Mouse (Mus musculus) spleen, adult 2 months (tissue): ENCODE measurements at regions not wholly inside any gene's neighbourhood (a gene's known extent, or its start where the extent isn't known, plus 50 kb on each side); places are given as distances from the start of the nearest gene placed in this dataset.

ENCODE experiments used
- DNase-seq, 2 experiments: peaks; one replicate each; pipeline versions ENCODE4 v3.0.0 to v3.0.0-alpha.2; 2012 to 2021; ENCODE audit warnings: low spot score in 2 of 2, low read depth in 1 of 2
- H3K27ac ChIP-seq: fragments of 200-500 bp; 2 replicates; pipeline ENCODE4 v1.5.1; 2012; ENCODE audit warnings: low read length, inconsistent platforms; ENCODE audit not compliant: insufficient read depth
- H3K27me3 ChIP-seq: fragments of 200-500 bp; 2 replicates; pipeline ENCODE4 v1.6.1; 2012; ENCODE audit warnings: mild to moderate bottlenecking, moderate library complexity, low read length, inconsistent platforms; ENCODE audit not compliant: control insufficient read depth, insufficient read depth
- H3K36me3 ChIP-seq: fragments of 200-500 bp; 2 replicates; pipeline ENCODE4 v1.6.1; 2012; ENCODE audit warnings: mild to moderate bottlenecking, low read length, inconsistent platforms; ENCODE audit not compliant: control insufficient read depth, insufficient read depth
- H3K4me1 ChIP-seq: fragments of 200-500 bp; 2 replicates; pipeline ENCODE4 v1.6.1; 2011; ENCODE audit warnings: inconsistent platforms; ENCODE audit not compliant: control insufficient read depth, insufficient read depth, insufficient read length
- H3K4me3 ChIP-seq: fragments of 200-500 bp; 2 replicates; pipeline ENCODE4 v1.5.1; 2011; ENCODE audit warnings: mild to moderate bottlenecking, inconsistent platforms; ENCODE audit not compliant: insufficient read depth, insufficient read length; ENCODE audit errors: extremely low read depth
- CTCF ChIP-seq: fragments of 200-500 bp; IDR thresholded peaks from 2 replicates; pipeline ENCODE4 v1.5.1; 2011; ENCODE audit warnings: mild to moderate bottlenecking, inconsistent platforms; ENCODE audit not compliant: insufficient read depth, insufficient read length, insufficient replicate concordance; ENCODE audit errors: extremely low read depth
- POLR2A ChIP-seq: fragments of 200-500 bp; IDR thresholded peaks from 2 replicates; pipeline ENCODE4 v1.6.1; 2011; ENCODE audit warnings: low read depth, low read length, inconsistent platforms
- WGBS: fragments of 180-500 bp; shearing (Covaris S2); methylation state at CpG from one replicate; pipeline ENCODE4 v1.1.7; 2018; 5-methylcytosine and 5-hydroxymethylcytosine counted together

DNA sequence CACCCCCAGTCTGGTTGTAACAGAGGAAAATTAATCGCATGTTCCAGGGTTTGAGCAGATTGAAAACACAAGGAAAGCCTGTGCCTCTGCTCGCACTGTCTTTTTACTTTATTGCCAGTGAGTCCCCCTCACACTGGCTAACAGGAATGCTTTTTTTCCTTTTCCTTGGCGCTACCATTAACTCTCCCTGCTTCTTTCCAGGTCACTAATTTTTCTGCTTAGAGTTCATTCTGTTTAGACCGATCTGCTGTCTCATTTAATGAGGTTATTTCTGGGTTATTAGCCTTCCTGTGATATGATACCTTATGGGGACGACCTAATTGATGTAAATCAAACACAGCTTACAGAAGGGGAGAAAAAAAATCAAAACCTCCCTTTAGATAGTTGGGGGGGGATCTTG, 429.0 kb upstream of the Tshz3 start:
- DNase-seq: no peak
- 65% methylated on average over 5 of the region's 5 CpGs for WGBS
- TF ChIP-seq POLR2A: no peak
- TF ChIP-seq CTCF: no peak
- Histone ChIP-seq H3K4me1 (no peaks in the 10 kb centered on the region), H3K27ac (no peak overlapping the region), H3K27me3 (no peaks in the 10 kb centered on the region), H3K4me3 (no peak overlapping the region), H3K36me3 (no peaks in the 10 kb centered on the region)

DNA sequence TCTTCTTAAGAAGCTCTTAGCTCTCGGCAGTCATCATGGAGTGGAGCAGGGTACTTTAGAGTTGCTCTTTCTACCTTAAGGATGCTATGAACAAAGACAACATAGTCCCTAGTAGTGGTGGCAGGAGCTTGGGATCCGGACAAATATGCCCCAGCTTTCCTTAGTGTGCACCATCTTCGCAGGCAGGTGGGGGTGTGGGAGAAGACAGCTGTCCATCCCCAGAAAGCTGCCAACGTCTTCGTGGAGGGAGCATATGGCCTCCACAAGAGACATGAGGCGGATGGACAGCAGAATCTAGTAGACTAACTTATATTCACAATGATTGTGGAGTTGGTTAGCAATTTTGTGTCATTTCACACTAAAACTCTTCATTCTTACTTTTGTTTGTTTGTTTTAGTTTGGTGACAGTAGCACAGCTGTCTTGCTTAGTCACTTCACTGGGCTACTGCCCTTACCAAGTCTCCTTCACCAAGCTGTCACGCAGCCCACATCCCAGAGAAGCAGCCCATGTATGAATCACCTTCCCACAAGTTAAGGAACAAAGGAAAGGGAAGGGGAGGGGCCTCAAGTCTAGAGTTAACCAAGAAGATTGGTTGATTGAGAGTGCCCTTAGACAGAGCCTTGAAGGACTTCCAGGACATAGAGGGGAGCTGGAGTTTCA, 432.6 kb upstream of the Tshz3 start:
- Histone ChIP-seq H3K27me3 (no peaks in the 10 kb centered on the region), H3K4me3 (no peak overlapping the region), H3K27ac (no peak overlapping the region), H3K36me3 (no peaks in the 10 kb centered on the region), H3K4me1 (no peaks in the 10 kb centered on the region)
- TF ChIP-seq POLR2A (no peak), CTCF (no peak)
- 77% methylated on average over 7 of the region's 7 CpGs for WGBS
- DNase-seq: no peak

DNA sequence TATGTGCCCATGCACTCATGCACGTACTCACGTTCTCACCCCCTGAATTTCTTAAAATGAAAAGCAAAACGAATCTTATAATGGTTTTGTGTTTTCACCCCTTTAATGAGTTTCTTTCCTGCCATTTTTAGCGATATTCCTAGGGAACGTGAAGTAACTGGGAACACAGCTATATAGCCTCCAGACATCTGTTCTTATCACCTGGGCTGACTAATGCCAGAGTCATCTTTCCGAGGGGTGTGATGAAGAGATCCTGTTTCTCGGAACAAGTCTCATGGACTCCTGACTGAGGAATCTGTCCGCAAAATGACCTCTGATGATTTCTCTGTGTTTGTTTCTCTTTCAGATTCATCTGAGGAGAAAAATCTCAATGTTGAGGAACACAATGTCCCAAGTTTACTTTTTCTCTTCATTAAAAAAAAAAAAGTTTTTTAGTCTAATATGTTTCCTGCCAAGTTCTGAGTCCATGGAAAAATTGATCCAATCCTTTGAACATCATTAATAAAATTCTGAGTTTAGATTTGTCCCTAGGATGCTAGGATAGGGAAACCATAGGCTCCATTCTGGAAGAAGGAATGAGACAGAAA, 435.7 kb upstream of the Tshz3 start:
- WGBS: 86% methylated on average over 8 of the region's 8 CpGs
- Histone ChIP-seq H3K4me3 (no peak overlapping the region), H3K27me3 (no peaks in the 10 kb centered on the region), H3K4me1 (no peaks in the 10 kb centered on the region), H3K27ac (no peak overlapping the region), H3K36me3 (no peaks in the 10 kb centered on the region)
- TF ChIP-seq CTCF: no peak
- no peak for TF ChIP-seq POLR2A
- no peak for DNase-seq

GRCm38 (mm10) chr7:36257102-36257501, 440.8 kb upstream of the Tshz3 start:
- DNase-seq: no peak
- no peak for TF ChIP-seq CTCF
- TF ChIP-seq POLR2A: no peak
- Histone ChIP-seq H3K27ac (no peak overlapping the region), H3K4me1 (no peaks in the 10 kb centered on the region), H3K4me3 (no peak overlapping the region), H3K36me3 (no peaks in the 10 kb centered on the region), H3K27me3 (no peaks in the 10 kb centered on the region)
- 92% methylated on average over 15 of the region's 15 CpGs for WGBS

GRCm38 (mm10) chr7:36247356-36247755, 444.6 kb upstream of the Zfp507 start:
- no peak overlapping the region for H3K27ac ChIP-seq
- H3K4me1 ChIP-seq: no peaks in the 10 kb centered on the region
- no peaks in the 10 kb centered on the region for H3K36me3 ChIP-seq
- H3K27me3 ChIP-seq: no peaks in the 10 kb centered on the region
- DNase-seq: no peak
- no peak overlapping the region for H3K4me3 ChIP-seq
- TF ChIP-seq POLR2A: no peak
- no peak for TF ChIP-seq CTCF

- Histone ChIP-seq H3K4me1 (no peaks in the 10 kb centered on the region), H3K4me3 (no peak overlapping the region), H3K36me3 (no peaks in the 10 kb centered on the region), H3K27ac (no peak overlapping the region), H3K27me3 (no peaks in the 10 kb centered on the region)
- DNase-seq: no peak
- TF ChIP-seq CTCF (no peak), POLR2A (no peak)
- 88% methylated on average over 2 of the region's 2 CpGs for WGBS
Observed at GRCm38 (mm10) chr7:36236673-36237072, 433.9 kb upstream of the Zfp507 start.

- no peak overlapping the region for H3K4me3 ChIP-seq
- no peak for TF ChIP-seq CTCF
- no peak for TF ChIP-seq POLR2A
- H3K27ac ChIP-seq: no peak overlapping the region
- no peaks in the 10 kb centered on the region for H3K4me1 ChIP-seq
- no peak for DNase-seq
- H3K36me3 ChIP-seq: no peaks in the 10 kb centered on the region
- no peaks in the 10 kb centered on the region for H3K27me3 ChIP-seq
Observed at GRCm38 (mm10) chr7:36229031-36229430, 426.2 kb upstream of the Zfp507 start.
